Mouse (Mus musculus): ENCODE results near the gene Sobp.

- TF ChIP-seq POLR2A (IDR thresholded peaks at IDR 0.05; ENCODE audit: insufficient read depth, low read depth, low read length) (no peak), CTCF (IDR thresholded peaks at IDR 0.05; ENCODE audit: insufficient read depth, low read depth, low read length) (no peak)
Measured at GRCm38 (mm10) chr10:43162318-43162717, 12.0 kb downstream of the Sobp start.

Measured in olfactory bulb, adult 2 months (tissue).